Mouse (Mus musculus) hindbrain, embryonic 14.5 days (tissue): ENCODE data around the gene Pipox. TPM values are rescaled to one million over a fixed set of nuclear protein-coding genes. Genes with fewer than 3 reads are reported as not detected.
A peak's percentile ranks its signal among the peaks of the same experiment; 100 is the strongest.

Experiments used
- ATAC-seq: fragments of 200-750 bp; cut with Nextera tagmentation; 2 replicates; pipeline ENCODE4 v1.8.0; 2017; ENCODE audit warnings: moderate number of reproducible peaks, mild to moderate bottlenecking, moderate TSS enrichment, moderate library complexity; ENCODE audit not compliant: low FRiP score
- DNase-seq: peaks from one replicate; pipeline ENCODE4 v3.0.0-alpha.2; 2015; ENCODE audit warnings: low spot score
- H3K27ac ChIP-seq: fragments of 300-500 bp; sonication (generic); 2 replicates; pipeline ENCODE4 v1.5.1; 2014; ENCODE audit warnings: mild to moderate bottlenecking, moderate library complexity
- H3K27me3 ChIP-seq: fragments of 300-500 bp; sonication (generic); 2 replicates; pipeline ENCODE4 v1.6.1; 2014; ENCODE audit warnings: mild to moderate bottlenecking, low read length, mixed read lengths; ENCODE audit not compliant: control insufficient read depth, insufficient read depth
- H3K36me3 ChIP-seq: fragments of 300-500 bp; sonication (generic); replicated peaks from 2 replicates; pipeline ENCODE4 v1.6.1; 2014; ENCODE audit not compliant: control insufficient read depth, insufficient read depth
- H3K4me1 ChIP-seq: fragments of 300-500 bp; sonication (generic); replicated peaks from 2 replicates; pipeline ENCODE4 v1.6.1; 2014; ENCODE audit warnings: antibody characterized with exemption, low read length, mixed read lengths; ENCODE audit not compliant: control insufficient read depth, insufficient read depth
- H3K4me2 ChIP-seq: fragments of 300-500 bp; sonication (generic); replicated peaks from 2 replicates; pipeline ENCODE4 v1.6.1; 2014; ENCODE audit warnings: mild to moderate bottlenecking, moderate library complexity
- H3K4me3 ChIP-seq: fragments of 300-500 bp; sonication (generic); replicated peaks from 2 replicates; pipeline ENCODE4 v1.5.1; 2014; ENCODE audit warnings: mild to moderate bottlenecking, low read length
- H3K9ac ChIP-seq: fragments of 300-500 bp; sonication (generic); 2 replicates; pipeline ENCODE4 v1.6.1; 2014
- H3K9me3 ChIP-seq: fragments of 300-500 bp; sonication (generic); 2 replicates; pipeline ENCODE4 v1.6.1; 2016; ENCODE audit warnings: low read length; ENCODE audit not compliant: control insufficient read depth
- WGBS: fragments of 180-500 bp; shearing (Covaris S2); extraction: QIAGEN DNeasy Blood & Tissue Kit; methylation state at CpG from one replicate; pipeline ENCODE4 v1.1.7; 2014; 5-methylcytosine and 5-hydroxymethylcytosine counted together
- polyA plus RNA-seq: library from polyadenylated mRNA; unstranded; fragments of >200 nt; fragmentation: Nextera tagmentation; extraction: Ambion mirVana; gene quantifications from 2 replicates; pipeline ENCODE4 v1.2.1, GENCODE M21; 2014

The Pipox gene
- polyA plus RNA-seq, 1 experiment from 2014 or later, result 2.8 TPM

DNA sequence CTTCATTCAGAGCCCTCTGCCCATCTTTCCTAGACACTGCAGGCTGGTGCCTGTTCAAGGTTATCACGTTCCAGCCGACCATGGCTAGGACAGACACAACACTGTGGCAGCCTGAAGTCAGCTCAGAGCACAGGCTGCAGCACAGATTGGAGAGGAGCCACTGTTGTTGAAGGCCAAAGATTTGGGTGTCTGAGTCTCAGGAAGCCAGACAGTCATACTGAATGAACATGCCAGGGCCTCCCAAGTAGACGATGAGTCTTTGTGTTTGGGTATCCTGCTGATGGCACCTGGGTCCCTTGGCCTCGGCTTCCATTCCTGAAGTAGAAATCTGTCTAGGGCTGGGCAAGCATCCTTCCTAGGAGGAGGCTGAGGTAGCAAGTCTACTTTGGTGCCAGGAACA lies 61.4 kb downstream of the Pipox start:
- Histone ChIP-seq H3K4me2 (no peak overlapping the region), H3K4me3 (no peak overlapping the region), H3K27ac (no peak overlapping the region), H3K9ac (no peak overlapping the region), H3K36me3 (peaks cover 78% of the 10 kb centered on the region), H3K4me1 (peaks cover 11% of the 10 kb centered on the region), H3K27me3 (no peaks in the 10 kb centered on the region), H3K9me3 (no peaks in the 10 kb centered on the region)
- ATAC-seq (no peak), DNase-seq (no peak)
- WGBS, result 82% methylated on average over 4 of the region's 4 CpGs

DNA sequence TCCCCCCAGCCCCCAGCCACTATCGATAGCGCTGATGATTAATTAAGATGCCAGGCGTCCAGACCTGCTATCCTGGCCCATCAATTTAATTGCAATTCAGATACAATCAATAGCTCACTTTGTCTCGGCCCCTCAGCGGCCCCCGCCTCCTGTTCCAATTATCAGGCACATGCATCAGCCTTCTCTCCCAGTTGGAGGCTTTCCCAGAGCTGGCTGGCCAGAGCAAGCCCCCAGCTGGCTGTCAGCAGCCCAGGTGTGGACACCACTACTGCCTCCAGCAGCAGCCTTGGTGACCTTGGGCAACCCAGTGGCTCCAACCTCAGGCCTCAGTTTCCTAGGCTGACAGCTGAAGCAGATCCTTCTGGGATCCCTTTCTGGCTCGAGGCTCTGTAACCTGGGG lies 63.0 kb downstream of the Pipox start:
- Histone ChIP-seq H3K4me2 (no peak overlapping the region), H3K27ac (peak overlapping the region; percentile 55), H3K4me3 (no peak overlapping the region), H3K4me1 (peaks cover 16% of the 10 kb centered on the region), H3K27me3 (no peaks in the 10 kb centered on the region), H3K9ac (peak overlapping the region; percentile 6; the same call in 1 of the 2 replicates), H3K36me3 (peaks cover 63% of the 10 kb centered on the region), H3K9me3 (no peaks in the 10 kb centered on the region)
- DNase-seq (no peak), ATAC-seq (no peak)
- 31% methylated on average over 7 of the region's 7 CpGs for WGBS

Other genes starting within 250 kb of the Pipox start
- 5.9 and 6.4 TPM in 2 replicates for gene Nufip2, start 207.9 kb downstream of the Pipox start, polyA plus RNA-seq
- 0.47 and 0.62 TPM in 2 replicates for gene Cryba1, start 168.8 kb downstream of the Pipox start, polyA plus RNA-seq
- gene Myo18a, start 130.8 kb downstream of the Pipox start, polyA plus RNA-seq, result 42.1 and 43.7 TPM in 2 replicates
- gene Gm10277, start 106.3 kb downstream of the Pipox start, polyA plus RNA-seq, result 0.69 and 1.4 TPM in 2 replicates
- gene Sez6, start 36.7 kb upstream of the Pipox start, polyA plus RNA-seq, result 110 TPM in 2 replicates
- 14.2 and 15.4 TPM in 2 replicates for gene Phf12, start 88.7 kb upstream of the Pipox start, polyA plus RNA-seq
- 58.8 and 59.8 TPM in 2 replicates for gene Dhrs13, start 138.2 kb upstream of the Pipox start, polyA plus RNA-seq
- gene Flot2, start 143.8 kb upstream of the Pipox start, polyA plus RNA-seq, result 92.4 and 98.4 TPM in 2 replicates
- 30.3 and 32.6 TPM in 2 replicates for gene Eral1, start 186.3 kb upstream of the Pipox start, polyA plus RNA-seq
- 28.7 and 31.0 TPM in 2 replicates for gene Fam222b, start 200.6 kb upstream of the Pipox start, polyA plus RNA-seq